Mouse (Mus musculus): ENCODE measurements around the gene Trim38.

DNA sequence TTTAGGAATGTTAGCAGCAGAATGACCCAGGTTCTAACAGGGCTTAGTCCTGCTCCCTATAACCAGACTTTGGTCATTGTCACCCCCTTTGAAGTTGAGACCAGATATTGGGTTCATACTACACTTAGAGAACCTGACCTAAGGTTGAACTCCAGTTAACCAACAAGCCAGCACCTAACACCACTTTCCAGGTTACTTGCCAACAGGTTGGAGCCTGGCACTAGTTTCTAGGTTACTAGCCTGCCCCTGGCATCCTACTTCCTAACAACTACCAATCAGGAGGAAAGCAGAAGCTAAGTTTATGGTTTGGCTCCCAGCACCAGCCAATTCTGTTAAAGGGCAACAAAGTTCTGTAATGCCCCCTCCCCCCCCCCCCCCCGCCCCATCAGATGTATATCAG, 44.5 kb upstream of the Trim38 start:
- TF ChIP-seq POLR2A (IDR thresholded peaks at IDR 0.05; ENCODE audit: borderline replicate concordance, extremely low read depth, low read depth, low read length), result no peak
- no peak for TF ChIP-seq CTCF (IDR thresholded peaks at IDR 0.05; ENCODE audit: insufficient read depth, low read length)
